Mouse (Mus musculus): ENCODE results near the gene Dennd1a.

The Dennd1a gene

DNA sequence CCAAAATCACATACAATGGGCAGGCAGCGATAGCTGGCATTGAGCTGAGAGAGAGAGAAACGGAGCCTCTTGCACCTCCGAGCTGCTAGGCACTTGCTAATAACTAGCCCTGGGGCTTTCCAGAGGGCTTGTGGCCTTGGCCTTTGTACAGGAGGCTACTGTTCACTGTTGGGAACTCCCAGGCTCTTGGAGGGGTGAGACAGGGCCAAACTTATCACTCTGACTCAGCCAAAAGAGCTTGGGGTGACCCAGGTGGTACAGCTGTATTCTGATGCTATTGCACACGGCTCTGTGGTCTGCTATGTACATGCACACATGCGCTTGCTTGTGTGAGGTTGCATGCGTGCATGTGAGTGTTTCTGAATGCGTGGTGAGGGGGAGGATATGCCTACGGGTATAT, 517.4 kb downstream of the Dennd1a start:
- ChIA-PET POLR2A (interaction anchor here (0.7 to 2.9 kb wide), 6 partner anchors 66 to 197 kb away, joined by 3 to 16 read pairs (median 4); partner anchors contain the start of gene Strbp (in 2 of the 4)), CTCF (interaction anchor here in 1 of 4 experiments (9.0 kb wide), 1 partner anchor 32 kb away, joined by 79 read pairs; no protein-coding TSS in a partner anchor)

DNA sequence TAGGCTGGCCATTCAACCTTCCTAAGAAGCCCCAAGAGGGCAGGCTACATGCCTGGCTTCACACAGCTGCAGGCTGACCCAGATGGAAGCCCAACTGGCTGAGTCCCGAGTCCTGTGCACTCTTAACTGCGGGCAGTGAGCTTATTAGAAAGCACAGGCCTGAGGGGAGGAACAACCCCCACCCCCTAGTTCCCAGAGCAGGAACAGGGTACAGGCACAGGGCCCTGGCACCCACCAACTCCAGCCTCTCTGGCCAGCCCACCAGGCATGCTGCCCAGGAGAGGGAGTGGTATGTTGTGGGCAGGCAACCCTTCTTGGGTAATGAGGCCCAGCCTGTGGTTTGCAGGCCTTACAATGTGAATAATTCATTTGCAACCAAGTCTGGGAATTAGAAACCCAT, 518.3 kb downstream of the Dennd1a start:
- ChIA-PET CTCF (interaction anchor here in 1 of 4 experiments (0.6 kb wide), 1 partner anchor 86 kb away, joined by 3 read pairs; no protein-coding TSS in a partner anchor), POLR2A (interaction anchor here in 2 of 4 experiments (0.8 to 4.1 kb wide), 7 partner anchors 12 to 410 kb away, joined by 3 to 22 read pairs (median 5); partner anchors contain the start of genes Strbp (in 2 of the 2) and Pdcl (in 1 of the 2))

DNA sequence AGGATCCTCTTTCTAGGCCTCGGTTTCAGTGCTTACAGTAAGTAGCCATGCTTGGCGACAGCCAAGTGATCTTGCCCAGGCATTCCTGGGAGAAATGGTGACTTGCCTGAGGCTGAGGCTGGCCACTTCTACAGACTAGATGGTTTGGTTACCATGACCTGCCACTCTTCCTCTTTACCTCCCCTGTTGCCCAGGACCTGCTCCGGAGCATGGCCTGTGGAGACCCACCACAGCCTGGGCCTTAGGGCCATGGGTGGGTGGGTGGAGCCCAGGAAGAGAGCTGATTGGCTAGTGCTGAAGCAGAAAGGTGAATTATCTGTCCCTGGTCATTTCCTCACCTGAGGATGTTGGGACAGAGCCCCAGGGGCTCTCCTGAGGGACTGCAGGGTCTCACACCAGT, 519.5 kb downstream of the Dennd1a start:
- POLR2A ChIA-PET: interaction anchor here in 3 of 4 experiments (0.5 to 4.1 kb wide), 14 partner anchors 8 to 587 kb away, joined by 3 to 22 read pairs (median 6); partner anchors contain the start of genes Rc3h2 (in 2 of the 3), Strbp (in 2 of the 3), Crb2 (in 1 of the 3) and Pdcl (in 1 of the 3)
- CTCF ChIA-PET: interaction anchor here in 1 of 4 experiments (0.7 kb wide), 1 partner anchor 12 kb away, joined by 4 read pairs; no protein-coding TSS in a partner anchor

DNA sequence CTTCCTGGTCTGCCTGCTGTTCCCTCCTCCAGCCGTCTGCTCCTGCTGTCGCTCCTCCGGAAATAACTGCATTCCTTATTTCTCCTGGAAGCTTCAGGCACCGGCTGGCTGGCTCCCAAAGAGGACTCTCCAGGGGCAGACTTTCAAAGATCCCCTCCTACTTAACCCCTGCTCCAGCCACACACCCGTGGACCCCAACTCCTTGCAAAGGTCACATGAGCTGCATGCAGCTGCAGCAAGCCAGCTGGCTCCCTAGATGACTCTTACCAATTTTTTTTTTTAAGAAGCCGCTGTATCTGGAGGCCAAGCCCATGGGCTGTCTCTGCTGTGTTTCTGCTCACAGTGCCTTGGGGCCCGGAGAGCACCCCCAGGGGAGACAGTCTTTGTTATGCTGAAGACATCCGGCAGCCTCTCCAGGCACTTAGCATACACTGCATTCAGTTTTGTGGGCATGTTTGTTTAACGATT, 520.1 kb downstream of the Dennd1a start:
- ChIA-PET POLR2A (interaction anchor here (0.6 to 4.1 kb wide), 17 partner anchors 9 to 408 kb away, joined by 3 to 22 read pairs (median 6); partner anchors contain the start of genes Strbp (in 2 of the 4), Crb2 (in 1 of the 4), Pdcl (in 1 of the 4) and Rc3h2 (in 1 of the 4)), CTCF (interaction anchor here in 3 of 4 experiments (0.6 to 0.7 kb wide), 5 partner anchors 9 to 891 kb away, joined by 3 to 16 read pairs (median 12); partner anchors contain the start of genes Crb2 (in 1 of the 3), Rabgap1 (in 1 of the 3), Zbtb26 (in 1 of the 3) and Zbtb6 (in 1 of the 3))

- ChIA-PET CTCF (interaction anchor here in 1 of 4 experiments (0.7 to 2.7 kb wide), 2 partner anchors 8 to 323 kb away, joined by 3 to 9 read pairs; partner anchors contain the start of genes Rabgap1, Zbtb26 and Zbtb6), POLR2A (interaction anchor here in 2 of 4 experiments (0.5 to 4.1 kb wide), 17 partner anchors 8 to 407 kb away, joined by 3 to 22 read pairs (median 5); partner anchors contain the start of genes Strbp (in 2 of the 2), Crb2 (in 1 of the 2), Pdcl (in 1 of the 2) and Rc3h2 (in 1 of the 2))
Measured at GRCm38 (mm10) chr2:37766027-37766761, 521.0 kb downstream of the Dennd1a start.

GRCm38 (mm10) chr2:37765082-37765483, 522.1 kb downstream of the Dennd1a start:
- CTCF ChIA-PET: interaction anchor here in 1 of 4 experiments (2.7 kb wide), 1 partner anchor 10 kb away, joined by 9 read pairs; no protein-coding TSS in a partner anchor
- POLR2A ChIA-PET: interaction anchor here in 2 of 4 experiments (0.7 to 4.1 kb wide), 9 partner anchors 8 to 69 kb away, joined by 3 to 22 read pairs (median 5); partner anchors contain the start of gene Strbp (in 2 of the 2)

DNA sequence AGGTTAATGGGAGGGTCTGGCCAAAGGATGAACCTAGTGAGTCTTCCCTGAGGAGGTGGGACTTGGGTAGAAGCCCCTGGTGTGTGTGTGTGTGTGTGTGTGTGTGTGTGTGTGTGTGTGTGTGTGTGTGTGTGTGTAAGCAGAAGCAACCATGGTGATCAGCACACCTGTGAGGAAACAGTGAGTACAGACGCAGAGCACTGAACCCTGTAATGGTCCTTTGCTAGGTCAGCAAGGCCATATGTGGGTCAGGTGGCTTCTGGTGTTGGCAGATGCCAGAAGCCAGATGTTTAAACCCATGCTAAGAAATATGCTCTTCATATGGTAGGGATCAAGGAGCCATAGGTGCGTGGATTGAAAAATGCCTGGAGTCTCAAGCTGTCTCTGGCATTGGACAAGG, 522.7 kb downstream of the Dennd1a start:
- POLR2A ChIA-PET: interaction anchor here in 2 of 4 experiments (0.9 to 4.1 kb wide), 6 partner anchors 7 to 406 kb away, joined by 3 to 22 read pairs (median 4); partner anchors contain the start of gene Strbp (in 1 of the 2)
- CTCF ChIA-PET: interaction anchor here in 1 of 4 experiments (2.7 kb wide), 1 partner anchor 10 kb away, joined by 9 read pairs; no protein-coding TSS in a partner anchor

- POLR2A ChIA-PET: interaction anchor here in 3 of 4 experiments (0.9 to 1.9 kb wide), 4 partner anchors 12 to 405 kb away, joined by 3 to 4 read pairs (median 3); no protein-coding TSS in a partner anchor
- CTCF ChIA-PET: no interaction called here
Measured at GRCm38 (mm10) chr2:37763638-37764037, 523.6 kb downstream of the Dennd1a start.

DNA sequence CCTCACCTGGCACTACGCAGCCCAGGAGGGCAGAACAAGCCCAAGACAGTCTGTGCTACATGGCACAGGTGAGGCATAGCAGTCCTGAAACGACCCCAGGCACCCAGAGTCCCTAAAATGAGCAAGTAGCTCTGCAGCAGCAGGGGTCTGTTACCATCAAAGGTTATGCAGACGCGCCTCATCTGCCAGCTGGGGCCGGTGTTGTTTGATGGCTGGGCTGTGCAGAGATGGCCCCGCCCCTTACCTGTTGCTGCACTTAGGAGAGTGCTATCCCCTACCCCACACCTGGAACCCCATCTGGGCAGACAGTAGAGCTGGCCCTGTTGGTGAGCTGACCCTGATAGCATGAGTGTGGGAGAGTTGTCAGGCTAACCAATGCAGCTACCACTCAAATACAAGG, 526.6 kb downstream of the Dennd1a start:
- ChIA-PET CTCF (interaction anchor here in 3 of 4 experiments (0.5 to 2.1 kb wide), 7 partner anchors 11 to 275 kb away, joined by 3 to 11 read pairs (median 4); no protein-coding TSS in a partner anchor), POLR2A (interaction anchor here in 2 of 4 experiments (1.0 to 1.5 kb wide), 5 partner anchors 11 to 317 kb away, joined by 3 to 7 read pairs (median 4); partner anchors contain the start of genes Rabgap1 (in 1 of the 2), Zbtb26 (in 1 of the 2) and Zbtb6 (in 1 of the 2))

DNA sequence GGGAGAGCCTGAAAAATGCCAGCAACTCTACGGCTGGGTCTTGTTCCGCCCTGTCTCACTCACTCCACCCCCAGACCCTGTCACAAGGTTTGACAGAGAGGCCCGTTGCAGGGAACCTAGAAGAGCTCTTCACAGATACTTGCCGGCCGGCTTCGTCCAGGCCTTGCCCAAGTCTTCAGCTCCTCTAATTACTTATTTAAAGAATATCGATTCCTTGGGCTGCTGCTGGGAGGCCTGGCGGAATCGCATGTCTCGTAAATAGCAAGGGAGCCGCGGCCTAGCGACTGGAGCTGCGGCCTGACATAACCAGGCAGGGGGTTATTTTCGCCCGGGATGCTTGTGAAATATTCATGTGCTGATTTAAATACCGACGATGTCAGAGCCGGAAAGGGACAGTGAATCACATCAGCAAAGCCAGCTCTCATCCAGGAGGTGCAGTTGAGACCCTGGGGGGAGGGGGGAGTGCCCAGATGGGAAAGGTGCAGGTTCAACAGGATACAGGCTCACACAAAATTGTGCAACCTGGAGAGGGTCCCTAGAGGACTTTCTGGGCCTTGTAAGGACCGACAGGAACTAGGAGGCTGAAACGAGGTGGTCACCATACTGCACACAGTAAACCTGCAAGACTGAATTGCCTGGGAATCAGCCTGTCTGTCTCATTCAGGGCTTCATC, 528.7 kb downstream of the Dennd1a start:
- ChIA-PET POLR2A (interaction anchor here in 2 of 4 experiments (0.7 to 3.3 kb wide), 9 partner anchors 8 to 88 kb away, joined by 3 to 22 read pairs (median 3); partner anchors contain the start of gene Strbp (in 1 of the 2)), CTCF (interaction anchor here (0.6 to 1.9 kb wide), 8 partner anchors 10 to 55 kb away, joined by 3 to 11 read pairs (median 4); partner anchors contain the start of gene Strbp (in 1 of the 4))

DNA sequence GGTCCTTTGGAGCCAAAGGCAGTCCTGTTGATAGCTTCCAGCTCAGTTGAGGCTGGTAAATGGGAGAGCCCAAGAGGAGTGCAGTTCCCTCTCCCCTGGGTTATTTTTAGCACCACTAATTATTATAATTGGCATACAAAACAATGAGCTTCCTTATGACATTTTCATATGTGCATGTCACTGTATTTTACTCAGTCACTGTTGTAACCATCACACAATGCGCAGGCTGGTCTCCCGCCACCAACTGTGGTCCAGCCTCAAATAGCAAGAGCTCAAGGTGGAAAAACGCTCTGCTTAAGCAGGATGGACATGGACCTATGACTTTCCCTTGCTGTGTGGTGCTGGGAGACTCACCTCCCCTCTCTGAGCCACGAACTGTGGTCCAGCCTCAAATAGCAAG, 529.4 kb downstream of the Dennd1a start:
- POLR2A ChIA-PET: interaction anchor here in 3 of 4 experiments (0.6 to 3.3 kb wide), 10 partner anchors 9 to 327 kb away, joined by 3 to 22 read pairs (median 4); partner anchors contain the start of gene Strbp (in 1 of the 3)
- CTCF ChIA-PET: interaction anchor here in 3 of 4 experiments (0.7 to 1.9 kb wide), 7 partner anchors 9 to 54 kb away, joined by 3 to 11 read pairs (median 4); partner anchors contain the start of gene Strbp (in 1 of the 3)

DNA sequence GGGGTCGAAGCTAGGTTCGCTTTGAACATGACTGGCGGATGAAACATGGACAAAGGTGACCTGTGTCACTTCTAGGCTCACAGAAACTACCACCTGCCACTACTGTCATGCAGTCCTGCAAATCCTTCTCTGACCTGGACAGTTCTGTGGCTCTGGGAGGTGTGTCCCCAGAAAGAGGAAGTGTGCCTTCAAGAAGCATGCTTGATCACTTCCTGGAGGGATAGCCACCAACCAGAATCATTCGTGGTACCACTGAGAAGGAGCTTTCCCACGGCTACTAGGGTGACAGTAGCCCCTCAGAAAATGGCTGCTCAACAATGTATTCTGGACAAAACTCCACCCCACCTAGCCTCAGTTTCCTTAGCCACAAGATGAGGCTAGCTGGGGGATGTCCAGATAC, 530.2 kb downstream of the Dennd1a start:
- ChIA-PET POLR2A (interaction anchor here in 2 of 4 experiments (1.0 to 3.3 kb wide), 4 partner anchors 10 to 326 kb away, joined by 3 to 22 read pairs (median 8); no protein-coding TSS in a partner anchor), CTCF (interaction anchor here in 1 of 4 experiments (1.6 to 1.7 kb wide), 2 partner anchors 15 to 18 kb away, joined by 6 to 9 read pairs; no protein-coding TSS in a partner anchor)

- ChIA-PET CTCF (no interaction called here), POLR2A (interaction anchor here in 2 of 4 experiments (1.9 to 3.3 kb wide), 3 partner anchors 10 to 17 kb away, joined by 4 to 22 read pairs (median 11); no protein-coding TSS in a partner anchor)
Measured at GRCm38 (mm10) chr2:37756220-37756930, 530.8 kb downstream of the Dennd1a start.

GRCm38 (mm10) chr2:37751114-37751513, 536.1 kb downstream of the Dennd1a start:
- ChIA-PET POLR2A (interaction anchor here in 1 of 4 experiments (1.5 to 2.0 kb wide), 3 partner anchors 13 to 48 kb away, joined by 4 to 5 read pairs (median 4); partner anchors contain the start of gene Strbp), CTCF (no interaction called here)

GRCm38 (mm10) chr2:37749323-37749722, 537.9 kb downstream of the Dennd1a start:
- ChIA-PET CTCF (interaction anchor here in 2 of 4 experiments (0.6 to 2.3 kb wide), 2 partner anchors 22 to 60 kb away, joined by 6 to 8 read pairs; no protein-coding TSS in a partner anchor), POLR2A (interaction anchor here in 3 of 4 experiments (0.6 to 1.8 kb wide), 5 partner anchors 9 to 46 kb away, joined by 3 to 8 read pairs (median 4); partner anchors contain the start of gene Strbp (in 2 of the 3))
